In genomic region chr14:14345948-14346812, GRCm38 (mm10) we compare ENCODE assay signal across 8 mouse cellular contexts. TPM values are rescaled to one million over a fixed set of nuclear protein-coding genes. Genes with fewer than 3 reads are reported as not detected.
DNase-seq lines count a peak whose midpoint lies in the region; ATAC-seq and TF ChIP-seq lines count a peak whose summit lies in the region.

TSS of gene Il3ra (plus strand) at chr14:14346275.

- peaks cover 5% of the 10 kb centered on the region; the same call in 1 of the 2 replicates for H3K27me3 ChIP-seq in erythroblast, embryonic 14.5 days (ENCODE audit: control insufficient read depth)
- H3K27me3 ChIP-seq in embryonic facial prominence, embryonic 10.5 days (replicated peaks; ENCODE audit: low read depth, poor library complexity, severe bottlenecking), result no peaks in the 10 kb centered on the region
- H3K27me3 ChIP-seq in midbrain, postnatal 0 days (ENCODE audit: insufficient read depth, low read length), result no peaks in the 10 kb centered on the region

- peaks cover 48% of the 10 kb centered on the region for H3K9me3 ChIP-seq in erythroblast, embryonic 14.5 days (ENCODE audit: control insufficient read depth, low read length)
- peaks cover 60% of the 10 kb centered on the region for H3K9me3 ChIP-seq in embryonic facial prominence, embryonic 10.5 days
- H3K9me3 ChIP-seq in midbrain, postnatal 0 days (ENCODE audit: low read length), result peaks cover 29% of the 10 kb centered on the region; the same call in 1 of the 2 replicates

- peak within 1 kb of the TSS; percentile 90 for H3K4me2 ChIP-seq in midbrain, postnatal 0 days (ENCODE audit: low read depth, low read length, poor library complexity, severe bottlenecking)

- DNase-seq in embryonic facial prominence, embryonic 10.5 days (ENCODE audit: low spot score), result peak; percentile 85
- DNase-seq in heart, adult 18-20 months, result peak; percentile 78 to 80
- peak; percentile 61 for DNase-seq in kidney, adult 18-20 months
- DNase-seq in liver, result peak; percentile 73
- peak; percentile 86 for DNase-seq in midbrain, postnatal 0 days (ENCODE audit: low spot score)
- peak; percentile 62 to 82 for DNase-seq in spleen, postnatal 4 days (ENCODE audit: low spot score in 2 of 2)

- peaks cover 14% of the 10 kb centered on the region for H3K4me1 ChIP-seq in erythroblast, embryonic 14.5 days (ENCODE audit: control insufficient read depth)
- H3K4me1 ChIP-seq in embryonic facial prominence, embryonic 10.5 days, result peaks cover 5% of the 10 kb centered on the region; the same call in 1 of the 2 replicates
- H3K4me1 ChIP-seq in midbrain, postnatal 0 days (ENCODE audit: insufficient read depth, low read length), result no peaks in the 10 kb centered on the region

- WGBS in embryonic facial prominence, embryonic 10.5 days, result 3% methylated on average over 65 of the region's 69 CpGs
- 3% methylated on average over 45 of the region's 69 CpGs for WGBS in midbrain, postnatal 0 days

- peak within 1 kb of the TSS; percentile 68 for H3K4me3 ChIP-seq in erythroblast, embryonic 14.5 days (replicated peaks)
- peak within 1 kb of the TSS; percentile 74 for H3K4me3 ChIP-seq in embryonic facial prominence, embryonic 10.5 days
- H3K4me3 ChIP-seq in midbrain, postnatal 0 days (ENCODE audit: low read depth, low read length), result peak within 1 kb of the TSS; percentile 61

- ATAC-seq in erythroblast, adult 5-6 weeks (replicated peaks; ENCODE audit: low FRiP score, poor library complexity, severe bottlenecking), result no peak
- ATAC-seq in midbrain, postnatal 0 days (ENCODE audit: low FRiP score), result peak; percentile 76

- no peak for TF ChIP-seq CTCF in midbrain, postnatal 0 days (IDR thresholded peaks at IDR 0.05)

- H3K9ac ChIP-seq in midbrain, postnatal 0 days (replicated peaks; ENCODE audit: low read length, poor library complexity, severe bottlenecking), result peak within 1 kb of the TSS; percentile 72

- H3K36me3 ChIP-seq in erythroblast, embryonic 14.5 days (ENCODE audit: control insufficient read depth), result peaks cover 16% of the 10 kb centered on the region
- peaks cover 38% of the 10 kb centered on the region for H3K36me3 ChIP-seq in embryonic facial prominence, embryonic 10.5 days (replicated peaks)
- H3K36me3 ChIP-seq in midbrain, postnatal 0 days (ENCODE audit: insufficient read depth, low read length), result no peaks in the 10 kb centered on the region

- peak within 1 kb of the TSS; percentile 86 for H3K27ac ChIP-seq in embryonic facial prominence, embryonic 10.5 days (replicated peaks)
- H3K27ac ChIP-seq in midbrain, postnatal 0 days (ENCODE audit: low read depth, low read length), result peak within 1 kb of the TSS; percentile 73

RNA-seq across cellular contexts. Expression of gene Il3ra, which starts in this region (rescaled TPM):
- polyA plus RNA-seq in erythroblast, embryonic 14.5 days (2012), result 0.66 and 0.87 TPM in 2 replicates
- 1.9 and 4.2 TPM in 2 replicates for total RNA-seq in erythroblast, adult 5-6 weeks (2015; ENCODE audit: low replicate concordance)
- total RNA-seq in erythroblast, adult 5-6 weeks (2017; ENCODE audit: low replicate concordance), result 7.0 and 10.0 TPM in 2 replicates
- polyA plus RNA-seq in embryonic facial prominence, embryonic 10.5 days (2016; fragmentation: Nextera tagmentation; extraction: Ambion mirVana), result 1.8 and 2.2 TPM in 2 replicates
- total RNA-seq in heart, adult 18-20 months (2021), result 1 to 10 TPM; 5.0 to 6.2 TPM
- 5.9 and 11.3 TPM in 2 replicates for total RNA-seq in midbrain, postnatal 0 days (2014; rRNA removed)
- polyA plus RNA-seq in midbrain, postnatal 0 days (2015; fragmentation: Nextera tagmentation; extraction: Ambion mirVana), result 3.1 and 4.0 TPM in 2 replicates
